Mouse (Mus musculus) ES-E14 (cell line): Measurements from ENCODE around the gene Mitf. TPM values are rescaled to one million over a fixed set of nuclear protein-coding genes. Genes with fewer than 3 reads are reported as not detected.

Experiments used
- DNase-seq: peaks from one replicate; pipeline ENCODE4 v3.0.0-alpha.2; 2013; ENCODE audit warnings: low read depth, low spot score
- H3K27ac ChIP-seq: 2 replicates; pipeline ENCODE4 v1.5.1; 2012; ENCODE audit warnings: low read depth, mild to moderate bottlenecking, low read length, moderate library complexity, mixed read lengths; ENCODE audit not compliant: poor library complexity, insufficient read depth, severe bottlenecking
- H3K36me3 ChIP-seq: 2 replicates; pipeline ENCODE4 v1.6.1; 2012; ENCODE audit warnings: mild to moderate bottlenecking, low read length, moderate library complexity, mixed read lengths; ENCODE audit not compliant: control insufficient read depth, poor library complexity, insufficient read depth, severe bottlenecking
- H3K4me1 ChIP-seq, 2 experiments: fragments of 150-350 bp in 1 of 2; sonication (generic) in 1 of 2; 2 replicates each; pipeline ENCODE4 v1.6.1; 2012; ENCODE audit warnings: low read length in 2 of 2, mild to moderate bottlenecking in 1 of 2, mixed read lengths in 1 of 2; ENCODE audit not compliant: control insufficient read depth in 2 of 2, insufficient read depth in 2 of 2, poor library complexity in 1 of 2
- H3K4me3 ChIP-seq, 2 experiments: fragments of 150-350 bp in 1 of 2; sonication (generic) in 1 of 2; 2 replicates each; pipeline ENCODE4 v1.5.1; 2012; ENCODE audit warnings: low read length in 2 of 2, low read depth in 1 of 2, mild to moderate bottlenecking in 1 of 2, mixed read lengths in 1 of 2; ENCODE audit not compliant: insufficient read depth in 1 of 2, poor library complexity in 1 of 2, severe bottlenecking in 1 of 2
- H3K9ac ChIP-seq: 2 replicates; pipeline ENCODE4 v1.6.1; 2012; ENCODE audit warnings: low read depth, mild to moderate bottlenecking, low read length, mixed read lengths; ENCODE audit not compliant: poor library complexity, insufficient read depth, severe bottlenecking
- H3K9me3 ChIP-seq: fragments of 150-350 bp; sonication (generic); 2 replicates; pipeline ENCODE4 v1.6.1; 2012; ENCODE audit warnings: low read depth, mild to moderate bottlenecking, low read length; ENCODE audit not compliant: control insufficient read depth, insufficient read depth
- CHD2 ChIP-seq: IDR thresholded peaks from 2 replicates; pipeline ENCODE4 v1.6.1; 2014; ENCODE audit warnings: mild to moderate bottlenecking, low read depth, low read length, inconsistent platforms
- HCFC1 ChIP-seq: IDR thresholded peaks from 2 replicates; pipeline ENCODE4 v1.6.1; 2012; ENCODE audit warnings: low read length, inconsistent platforms, borderline replicate concordance; ENCODE audit not compliant: insufficient read depth
- MAFK ChIP-seq: IDR thresholded peaks from 2 replicates; pipeline ENCODE4 v1.6.1; 2014; ENCODE audit warnings: mild to moderate bottlenecking, low read depth, low read length, inconsistent platforms; ENCODE audit not compliant: insufficient read depth
- ZC3H11A ChIP-seq: IDR thresholded peaks from 2 replicates; pipeline ENCODE4 v1.6.1; 2012; ENCODE audit warnings: low read depth, mild to moderate bottlenecking, inconsistent platforms, low read length, borderline replicate concordance
- ZNF384 ChIP-seq: IDR thresholded peaks from 2 replicates; pipeline ENCODE4 v1.6.1; 2012; ENCODE audit warnings: low read depth, low read length, inconsistent platforms
- in situ Hi-C, 2 experiments: fragments of 600-800 bp; cut with MboI; formaldehyde crosslinking; loops; one replicate each; pipeline ENCODE4 v1.15.1; 2025; ENCODE audit warnings: low sequenced_read_pairs in 2 of 2, inconsistent platforms in 1 of 2; ENCODE audit not compliant: unreplicated experiment in 2 of 2
- total RNA-seq: library from RNA; depleted of rRNA; stranded (reverse); fragments of 300-350 nt; gene quantifications from 2 replicates; pipeline ENCODE4 v1.2.3, GENCODE M21; 2012

Mitf gene
- total RNA-seq, 1 experiment: 9.3 TPM

GRCm38 (mm10) chr6:97826642-97827275 is 19.9 kb downstream of the Mitf start:
- Histone ChIP-seq H3K36me3 (no peaks in the 10 kb centered on the region), H3K4me1 (no peaks in the 10 kb centered on the region), H3K9me3 (no peaks in the 10 kb centered on the region), H3K4me3 (no peak overlapping the region), H3K9ac (no peak overlapping the region), H3K27ac (no peak overlapping the region)
- no peak for DNase-seq
- no peak for TF ChIP-seq ZNF384
- no peak for TF ChIP-seq HCFC1
- TF ChIP-seq ZC3H11A: no peak
- TF ChIP-seq CHD2: no peak
- no peak for TF ChIP-seq MAFK
- in situ Hi-C loops: no loop called here

- TF ChIP-seq ZNF384 (no peak), ZC3H11A (no peak), MAFK (no peak), CHD2 (no peak), HCFC1 (no peak)
- Histone ChIP-seq H3K27ac (no peak overlapping the region), H3K36me3 (no peaks in the 10 kb centered on the region), H3K9me3 (no peaks in the 10 kb centered on the region), H3K4me3 (no peak overlapping the region), H3K4me1 (no peaks in the 10 kb centered on the region), H3K9ac (no peak overlapping the region)
- no peak for DNase-seq
- in situ Hi-C loops: no loop called here
Measured at GRCm38 (mm10) chr6:97828021-97828420, 21.2 kb downstream of the Mitf start.

GRCm38 (mm10) chr6:97828822-97829719 is 22.2 kb downstream of the Mitf start:
- H3K4me3 ChIP-seq: no peak overlapping the region
- no peak for TF ChIP-seq ZC3H11A
- TF ChIP-seq ZNF384: no peak
- TF ChIP-seq HCFC1: no peak
- TF ChIP-seq CHD2: no peak
- no peak for TF ChIP-seq MAFK
- H3K9ac ChIP-seq: no peak overlapping the region
- in situ Hi-C loops: no loop called here
- no peaks in the 10 kb centered on the region for H3K4me1 ChIP-seq
- no peak overlapping the region for H3K27ac ChIP-seq
- H3K36me3 ChIP-seq: no peaks in the 10 kb centered on the region
- DNase-seq: no peak
- no peaks in the 10 kb centered on the region for H3K9me3 ChIP-seq

GRCm38 (mm10) chr6:97832501-97832900 is 25.6 kb downstream of the Mitf start:
- no peak overlapping the region for H3K9ac ChIP-seq
- TF ChIP-seq MAFK (no peak), ZNF384 (no peak), ZC3H11A (no peak), CHD2 (no peak), HCFC1 (no peak)
- in situ Hi-C loops: no loop called here
- DNase-seq: no peak
- no peaks in the 10 kb centered on the region for H3K36me3 ChIP-seq
- no peak overlapping the region for H3K4me3 ChIP-seq
- H3K4me1 ChIP-seq: no peaks in the 10 kb centered on the region
- no peak overlapping the region for H3K27ac ChIP-seq
- H3K9me3 ChIP-seq: no peaks in the 10 kb centered on the region
